Mouse (Mus musculus) kidney, adult 2 months (tissue): ENCODE measurements around the gene Smim12.

ENCODE experiments used
- CTCF ChIP-seq: fragments of 200-500 bp; conservative IDR thresholded peaks from 2 replicates; pipeline ENCODE4 v1.5.1; 2011; ENCODE audit warnings: low read depth, mild to moderate bottlenecking, control low read depth, low read length, moderate library complexity, mixed read lengths; ENCODE audit not compliant: insufficient read depth, insufficient read length
- POLR2A ChIP-seq: fragments of 200-500 bp; IDR thresholded peaks from one replicate; pipeline ENCODE4 v1.6.1; 2011; ENCODE audit warnings: low read depth, low read length, control low read depth

- TF ChIP-seq CTCF: no peak
- no peak for TF ChIP-seq POLR2A
Observed at GRCm38 (mm10) chr4:127223755-127224154, 19.8 kb upstream of the Smim12 start.
